Mouse (Mus musculus) hindbrain, embryonic 16.5 days (tissue): ENCODE measurements around the gene Ppp2r2c. TPM values are rescaled to one million over a fixed set of nuclear protein-coding genes. Genes with fewer than 3 reads are reported as not detected.

Experiments
- ATAC-seq: fragments of 200-750 bp; cut with Nextera tagmentation; 2 replicates; pipeline ENCODE4 v1.8.0; 2017; ENCODE audit warnings: moderate TSS enrichment, moderate library complexity
- H3K27ac ChIP-seq: fragments of 300-500 bp; sonication (generic); 2 replicates; pipeline ENCODE4 v1.5.1; 2014; ENCODE audit warnings: low read depth, mild to moderate bottlenecking, control low read depth, low read length, moderate library complexity
- H3K27me3 ChIP-seq: fragments of 300-500 bp; sonication (generic); replicated peaks from 2 replicates; pipeline ENCODE4 v1.6.1; 2014; ENCODE audit warnings: low read length; ENCODE audit not compliant: control insufficient read depth, insufficient read depth
- H3K36me3 ChIP-seq: fragments of 300-500 bp; sonication (generic); 2 replicates; pipeline ENCODE4 v1.6.1; 2014; ENCODE audit warnings: mild to moderate bottlenecking, low read length, moderate library complexity, mixed read lengths; ENCODE audit not compliant: control insufficient read depth, insufficient read depth
- H3K4me1 ChIP-seq: fragments of 300-500 bp; sonication (generic); 2 replicates; pipeline ENCODE4 v1.6.1; 2014; ENCODE audit warnings: low read depth, low read length; ENCODE audit not compliant: control insufficient read depth, insufficient read depth
- H3K4me2 ChIP-seq: fragments of 300-500 bp; sonication (generic); 2 replicates; pipeline ENCODE4 v1.6.1; 2014; ENCODE audit warnings: mild to moderate bottlenecking, low read length, control low read depth, moderate library complexity
- H3K4me3 ChIP-seq: fragments of 300-500 bp; sonication (generic); 2 replicates; pipeline ENCODE4 v1.5.1; 2014; ENCODE audit warnings: mild to moderate bottlenecking, low read length, control low read depth, moderate library complexity
- H3K9ac ChIP-seq: fragments of 300-500 bp; sonication (generic); 2 replicates; pipeline ENCODE4 v1.6.1; 2014; ENCODE audit warnings: low read depth, mild to moderate bottlenecking, control low read depth, low read length, moderate library complexity
- H3K9me3 ChIP-seq: fragments of 300-500 bp; sonication (generic); 2 replicates; pipeline ENCODE4 v1.6.1; 2014; ENCODE audit warnings: mild to moderate bottlenecking, low read length, moderate library complexity; ENCODE audit not compliant: control insufficient read depth
- WGBS: fragments of 180-500 bp; shearing (Covaris S2); extraction: QIAGEN DNeasy Blood & Tissue Kit; methylation state at CpG from one replicate; pipeline ENCODE4 v1.1.7; 2014; 5-methylcytosine and 5-hydroxymethylcytosine counted together
- polyA plus RNA-seq: library from polyadenylated mRNA; unstranded; fragments of >200 nt; fragmentation: Nextera tagmentation; extraction: Ambion mirVana; gene quantifications from 2 replicates; pipeline ENCODE4 v1.2.1, GENCODE M21; 2015

The Ppp2r2c gene
- polyA plus RNA-seq, 1 experiment from 2014 or later, result 52.4 TPM

DNA sequence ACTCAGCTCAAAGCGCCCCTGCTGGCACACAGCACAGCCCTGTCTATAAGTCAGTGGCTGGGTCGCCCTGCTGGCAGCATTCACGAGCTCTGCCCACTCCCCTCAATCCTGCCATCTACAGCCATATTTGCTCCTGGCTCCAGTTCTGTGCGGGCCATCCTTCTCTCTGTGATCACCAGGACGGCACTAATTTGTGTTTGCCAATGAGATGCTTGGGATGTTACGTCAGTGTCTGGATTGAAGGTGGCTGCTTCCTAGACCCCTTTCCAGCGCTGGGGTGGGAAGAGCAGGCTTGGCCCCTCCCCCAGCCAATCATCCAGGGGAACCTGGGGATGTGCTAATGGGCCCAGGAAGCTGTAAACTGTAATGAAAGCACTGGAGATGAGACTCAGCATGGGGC lies 42.7 kb downstream of the Ppp2r2c start:
- no peak overlapping the region for H3K4me3 ChIP-seq
- no peaks in the 10 kb centered on the region for H3K9me3 ChIP-seq
- no peaks in the 10 kb centered on the region for H3K36me3 ChIP-seq
- peaks cover 8% of the 10 kb centered on the region for H3K4me1 ChIP-seq
- H3K9ac ChIP-seq, result no peak overlapping the region
- peak; percentile 25; the same call in 1 of the 2 replicates for ATAC-seq
- H3K27me3 ChIP-seq, result no peaks in the 10 kb centered on the region
- WGBS, result 24% methylated on average over 7 of the region's 7 CpGs
- no peak overlapping the region for H3K4me2 ChIP-seq
- H3K27ac ChIP-seq, result no peak overlapping the region

- 81% methylated on average over 11 of the region's 11 CpGs for WGBS
- H3K9me3 ChIP-seq, result no peaks in the 10 kb centered on the region
- no peaks in the 10 kb centered on the region for H3K27me3 ChIP-seq
- no peaks in the 10 kb centered on the region for H3K36me3 ChIP-seq
- H3K4me3 ChIP-seq, result no peak overlapping the region
- no peak for ATAC-seq
- H3K27ac ChIP-seq, result 0 out of 2 replicates have a peak overlapping the region, but pooled peaks have one; percentile 36
- H3K9ac ChIP-seq, result no peak overlapping the region
- peaks cover 8% of the 10 kb centered on the region for H3K4me1 ChIP-seq
- H3K4me2 ChIP-seq, result no peak overlapping the region
Measured at GRCm38 (mm10) chr5:36911759-36912352, 43.5 kb downstream of the Ppp2r2c start.

GRCm38 (mm10) chr5:36912602-36913310 lies 44.4 kb downstream of the Ppp2r2c start:
- Histone ChIP-seq H3K27ac (no peak overlapping the region), H3K4me3 (no peak overlapping the region), H3K9ac (no peak overlapping the region), H3K9me3 (no peaks in the 10 kb centered on the region), H3K4me1 (peaks cover 4% of the 10 kb centered on the region), H3K4me2 (no peak overlapping the region), H3K36me3 (no peaks in the 10 kb centered on the region), H3K27me3 (no peaks in the 10 kb centered on the region)
- ATAC-seq, result no peak
- WGBS, result 59% methylated on average over 14 of the region's 14 CpGs

- WGBS, result 72% methylated on average over 3 of the region's 3 CpGs
Measured at GRCm38 (mm10) chr5:36915256-36915655, 46.9 kb downstream of the Ppp2r2c start.

DNA sequence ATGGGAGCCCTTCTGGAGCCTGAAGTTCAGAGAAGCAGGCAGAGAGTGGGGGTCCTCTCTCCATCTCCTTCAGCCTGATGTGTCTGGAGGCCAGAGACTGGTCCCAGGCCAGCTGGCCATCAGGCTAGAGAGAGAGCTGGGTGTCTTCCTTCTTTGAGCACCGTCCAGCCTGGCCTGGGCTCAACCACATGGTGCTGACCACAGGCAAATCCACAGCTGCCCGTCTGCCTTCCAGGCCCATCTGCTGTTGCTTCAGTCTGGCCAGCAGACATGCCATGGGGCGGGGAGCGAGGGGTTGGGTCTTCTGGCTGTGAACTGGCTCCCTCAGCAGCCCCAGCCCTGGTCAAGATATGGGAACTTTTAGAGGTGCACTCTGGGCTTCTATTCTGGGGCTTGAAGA lies 48.3 kb downstream of the Ppp2r2c start:
- Histone ChIP-seq H3K36me3 (no peaks in the 10 kb centered on the region), H3K9me3 (no peaks in the 10 kb centered on the region), H3K9ac (no peak overlapping the region), H3K4me1 (peaks cover 5% of the 10 kb centered on the region; the same call in 1 of the 2 replicates), H3K4me3 (no peak overlapping the region), H3K4me2 (no peak overlapping the region), H3K27me3 (no peaks in the 10 kb centered on the region), H3K27ac (peak overlapping the region; percentile 17; the same call in 1 of the 2 replicates)
- peak; percentile 10; the same call in 1 of the 2 replicates for ATAC-seq
- 79% methylated on average over 4 of the region's 4 CpGs for WGBS

More at GRCm38 (mm10) chr5:36915256-36915655, 46.9 kb downstream of the Ppp2r2c start:
- Histone ChIP-seq H3K27ac (no peak overlapping the region), H3K4me2 (no peak overlapping the region), H3K4me3 (no peak overlapping the region), H3K27me3 (no peaks in the 10 kb centered on the region), H3K4me1 (peaks cover 9% of the 10 kb centered on the region; the same call in 1 of the 2 replicates), H3K36me3 (no peaks in the 10 kb centered on the region), H3K9ac (no peak overlapping the region), H3K9me3 (no peaks in the 10 kb centered on the region)
- 0 out of 2 replicates have a peak, but pooled peaks have one; percentile 17 for ATAC-seq

- Histone ChIP-seq H3K27ac (no peak overlapping the region), H3K4me1 (peaks cover 5% of the 10 kb centered on the region; the same call in 1 of the 2 replicates), H3K4me3 (no peak overlapping the region), H3K9ac (no peak overlapping the region), H3K27me3 (no peaks in the 10 kb centered on the region), H3K9me3 (no peaks in the 10 kb centered on the region), H3K4me2 (no peak overlapping the region), H3K36me3 (no peaks in the 10 kb centered on the region)
- ATAC-seq, result no peak
- 69% methylated on average over 4 of the region's 4 CpGs for WGBS
Measured at GRCm38 (mm10) chr5:36917245-36917644, 48.9 kb downstream of the Ppp2r2c start.

DNA sequence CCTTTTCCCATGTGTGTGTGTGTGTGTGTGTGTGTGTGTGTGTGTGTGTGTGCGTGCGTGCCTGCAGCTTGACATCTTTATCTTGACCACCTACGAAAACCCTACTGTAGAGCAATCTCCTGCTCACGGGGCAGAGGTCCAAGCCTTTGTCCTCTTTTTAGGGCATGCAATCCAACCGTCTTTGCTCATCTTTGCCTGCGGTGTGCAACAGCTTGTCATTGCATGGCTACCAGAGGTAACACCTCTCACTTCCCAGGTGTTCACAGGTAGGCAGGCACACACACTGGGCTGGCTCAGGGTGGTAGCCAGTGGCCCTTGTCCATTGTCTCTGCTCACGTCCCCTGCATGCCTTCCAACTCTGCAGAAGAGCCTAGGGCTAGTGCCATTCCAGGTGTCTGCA lies 49.7 kb downstream of the Ppp2r2c start:
- H3K36me3 ChIP-seq, result no peaks in the 10 kb centered on the region
- no peak for ATAC-seq
- H3K27me3 ChIP-seq, result no peaks in the 10 kb centered on the region
- H3K9me3 ChIP-seq, result no peaks in the 10 kb centered on the region
- H3K4me3 ChIP-seq, result no peak overlapping the region
- no peak overlapping the region for H3K27ac ChIP-seq
- H3K9ac ChIP-seq, result no peak overlapping the region
- H3K4me2 ChIP-seq, result no peak overlapping the region
- peaks cover 5% of the 10 kb centered on the region; the same call in 1 of the 2 replicates for H3K4me1 ChIP-seq
- 77% methylated on average over 7 of the region's 7 CpGs for WGBS

GRCm38 (mm10) chr5:36920072-36920471 lies 51.8 kb downstream of the Ppp2r2c start:
- peaks cover 13% of the 10 kb centered on the region for H3K4me1 ChIP-seq
- no peaks in the 10 kb centered on the region for H3K9me3 ChIP-seq
- H3K27me3 ChIP-seq, result no peaks in the 10 kb centered on the region
- no peak overlapping the region for H3K9ac ChIP-seq
- no peaks in the 10 kb centered on the region for H3K36me3 ChIP-seq
- WGBS, result 39% methylated on average over 1 of the region's 1 CpGs
- H3K4me2 ChIP-seq, result no peak overlapping the region
- H3K4me3 ChIP-seq, result no peak overlapping the region
- ATAC-seq, result no peak
- H3K27ac ChIP-seq, result no peak overlapping the region

- no peaks in the 10 kb centered on the region for H3K27me3 ChIP-seq
- H3K4me3 ChIP-seq, result no peak overlapping the region
- H3K4me1 ChIP-seq, result peaks cover 13% of the 10 kb centered on the region
- ATAC-seq, result no peak
- H3K4me2 ChIP-seq, result no peak overlapping the region
- H3K27ac ChIP-seq, result no peak overlapping the region
- H3K9me3 ChIP-seq, result no peaks in the 10 kb centered on the region
- H3K36me3 ChIP-seq, result no peaks in the 10 kb centered on the region
- 86% methylated on average over 1 of the region's 1 CpGs for WGBS
- no peak overlapping the region for H3K9ac ChIP-seq
Measured at GRCm38 (mm10) chr5:36921871-36922270, 53.6 kb downstream of the Ppp2r2c start.
